Comparison of ENCODE assay signal across 22 mouse cellular contexts in genomic region chr8:77096721-77097120, GRCm38 (mm10).
DNase-seq lines count a peak whose midpoint lies in the region; ATAC-seq and TF ChIP-seq lines count a peak whose summit lies in the region.
"Had no signal": no experiment of that assay in that cellular context is flagged by ENCODE, and none has a peak within 500 bp of the region (broad histone marks: within the 10 kb centered on the region; RNA-seq: fewer than 3 reads in every experiment).

No protein-coding gene starts in this region.

- no peak overlapping the region for H3K4me2 ChIP-seq in kidney, embryonic 15.5 days
- H3K4me2 ChIP-seq in kidney, postnatal 0 days (ENCODE audit: low read length): no peak overlapping the region
- H3K4me2 ChIP-seq in midbrain, embryonic 11.5 days: no peak overlapping the region
- no peak overlapping the region for H3K4me2 ChIP-seq in midbrain, embryonic 16.5 days (ENCODE audit: low read length)
- H3K4me2 ChIP-seq: embryonic facial prominence, embryonic 13.5 days; embryonic facial prominence, embryonic 15.5 days; forebrain, embryonic 12.5 days had no signal

- no peaks in the 10 kb centered on the region for H3K9me3 ChIP-seq in kidney, embryonic 15.5 days (replicated peaks)
- H3K9me3 ChIP-seq in kidney, postnatal 0 days (replicated peaks; ENCODE audit: low read length): no peaks in the 10 kb centered on the region
- no peaks in the 10 kb centered on the region for H3K9me3 ChIP-seq in midbrain, embryonic 11.5 days (ENCODE audit: control insufficient read depth, low read length)
- H3K9me3 ChIP-seq in midbrain, embryonic 16.5 days (replicated peaks; ENCODE audit: control insufficient read depth, low read length, poor library complexity, severe bottlenecking): no peaks in the 10 kb centered on the region
- H3K9me3 ChIP-seq: embryonic facial prominence, embryonic 13.5 days; embryonic facial prominence, embryonic 15.5 days; forebrain, embryonic 10.5 days; forebrain, embryonic 12.5 days had no signal

- 23% methylated on average over 4 of the region's 4 CpGs for WGBS in kidney, embryonic 15.5 days
- WGBS in kidney, postnatal 0 days: 20% methylated on average over 4 of the region's 4 CpGs
- WGBS in midbrain, embryonic 11.5 days: 68% methylated on average over 4 of the region's 4 CpGs
- 66% methylated on average over 4 of the region's 4 CpGs for WGBS in midbrain, embryonic 16.5 days

- no peak overlapping the region for H3K9ac ChIP-seq in kidney, embryonic 15.5 days
- H3K9ac ChIP-seq in kidney, postnatal 0 days (ENCODE audit: low read depth, low read length): no peak overlapping the region
- H3K9ac ChIP-seq in midbrain, embryonic 11.5 days (ENCODE audit: low read length): no peak overlapping the region
- H3K9ac ChIP-seq in midbrain, embryonic 16.5 days (ENCODE audit: low read depth, low read length): no peak overlapping the region
- H3K9ac ChIP-seq: embryonic facial prominence, embryonic 13.5 days; embryonic facial prominence, embryonic 15.5 days; forebrain, embryonic 12.5 days had no signal

- no peak overlapping the region for H3K27ac ChIP-seq in kidney, embryonic 15.5 days
- H3K27ac ChIP-seq in kidney, postnatal 0 days: no peak overlapping the region
- H3K27ac ChIP-seq in midbrain, embryonic 11.5 days (ENCODE audit: low read depth, low read length): no peak overlapping the region
- no peak overlapping the region for H3K27ac ChIP-seq in midbrain, embryonic 16.5 days (ENCODE audit: low read length)
- H3K27ac ChIP-seq: embryonic facial prominence, embryonic 13.5 days; embryonic facial prominence, embryonic 15.5 days; forebrain, embryonic 10.5 days; forebrain, embryonic 12.5 days had no signal

- 0 out of 2 replicates have a peak, but pooled peaks have one; percentile 59 for ATAC-seq in kidney, embryonic 15.5 days (replicated peaks; ENCODE audit: low FRiP score)
- no peak for ATAC-seq in kidney, postnatal 0 days (replicated peaks; ENCODE audit: low FRiP score, low read depth)
- peak; percentile 35; the same call in 1 of the 2 replicates for ATAC-seq in midbrain, embryonic 11.5 days (ENCODE audit: low FRiP score)
- ATAC-seq in midbrain, embryonic 16.5 days: no peak
- ATAC-seq: forebrain, embryonic 14.5 days had no signal

- no peaks in the 10 kb centered on the region; the same call in 1 of the 2 replicates for H3K4me1 ChIP-seq in kidney, embryonic 15.5 days
- no peaks in the 10 kb centered on the region for H3K4me1 ChIP-seq in kidney, postnatal 0 days (replicated peaks; ENCODE audit: insufficient read depth, low read length)
- H3K4me1 ChIP-seq in midbrain, embryonic 11.5 days (ENCODE audit: control insufficient read depth, insufficient read depth, low read length): no peaks in the 10 kb centered on the region
- no peaks in the 10 kb centered on the region for H3K4me1 ChIP-seq in midbrain, embryonic 16.5 days (ENCODE audit: control insufficient read depth, insufficient read depth, low read length)
- H3K4me1 ChIP-seq: embryonic facial prominence, embryonic 13.5 days; embryonic facial prominence, embryonic 15.5 days; forebrain, embryonic 10.5 days; forebrain, embryonic 12.5 days had no signal

- H3K36me3 ChIP-seq in kidney, embryonic 15.5 days: no peaks in the 10 kb centered on the region
- H3K36me3 ChIP-seq in kidney, postnatal 0 days (ENCODE audit: insufficient read depth, low read length): no peaks in the 10 kb centered on the region
- no peaks in the 10 kb centered on the region for H3K36me3 ChIP-seq in midbrain, embryonic 11.5 days (ENCODE audit: control insufficient read depth, insufficient read depth, low read length)
- no peaks in the 10 kb centered on the region for H3K36me3 ChIP-seq in midbrain, embryonic 16.5 days (ENCODE audit: control insufficient read depth, insufficient read depth, low read length)
- H3K36me3 ChIP-seq: embryonic facial prominence, embryonic 13.5 days; embryonic facial prominence, embryonic 15.5 days; forebrain, embryonic 10.5 days; forebrain, embryonic 12.5 days had no signal

- H3K27me3 ChIP-seq in kidney, embryonic 15.5 days: no peaks in the 10 kb centered on the region
- no peaks in the 10 kb centered on the region for H3K27me3 ChIP-seq in kidney, postnatal 0 days (ENCODE audit: insufficient read depth, low read length)
- H3K27me3 ChIP-seq in midbrain, embryonic 11.5 days (ENCODE audit: control insufficient read depth, insufficient read depth, low read length): no peaks in the 10 kb centered on the region
- no peaks in the 10 kb centered on the region for H3K27me3 ChIP-seq in midbrain, embryonic 16.5 days (ENCODE audit: control insufficient read depth, insufficient read depth, low read depth, low read length)
- H3K27me3 ChIP-seq: embryonic facial prominence, embryonic 13.5 days; embryonic facial prominence, embryonic 15.5 days; forebrain, embryonic 12.5 days had no signal

- TF ChIP-seq CTCF in kidney, postnatal 0 days (IDR thresholded peaks at IDR 0.05; ENCODE audit: low read depth): no peak

- no peak for DNase-seq in kidney, postnatal 36 days
- DNase-seq in kidney, postnatal 0 days (ENCODE audit: low spot score): peak; percentile 66
- no peak for DNase-seq in kidney, postnatal 14 days
- DNase-seq in midbrain, embryonic 11.5 days (ENCODE audit: low spot score, missing footprints): no peak
- DNase-seq: adrenal gland, adult 2 months; adrenal gland, postnatal 10 days; adrenal gland, postnatal 25 days; cerebellum, adult 11 months; cerebellum, adult 18-20 months; cerebellum, adult 8-10 months; cerebellum, adult 9-11 months; cerebellum, postnatal 14 days; cerebellum, postnatal 36 days; embryo, embryonic 11 days had no signal

- H3K4me3 ChIP-seq in kidney, embryonic 15.5 days (replicated peaks): no peak overlapping the region
- H3K4me3 ChIP-seq in kidney, postnatal 0 days (replicated peaks; ENCODE audit: low read depth, low read length): no peak overlapping the region
- H3K4me3 ChIP-seq in midbrain, embryonic 11.5 days (ENCODE audit: low read depth, low read length): no peak overlapping the region
- no peak overlapping the region for H3K4me3 ChIP-seq in midbrain, embryonic 16.5 days (ENCODE audit: low read depth, low read length)
- H3K4me3 ChIP-seq: embryonic facial prominence, embryonic 13.5 days; embryonic facial prominence, embryonic 15.5 days; erythroblast, embryonic 14.5 days; forebrain, embryonic 10.5 days; forebrain, embryonic 12.5 days had no signal

Comparison
In these comparisons a context has a peak if more than half of its experiments do, and no peak if none do; other contexts are left out.
1. ATAC-seq: peak in kidney, embryonic 15.5 days (single experiment) and midbrain, embryonic 11.5 days (single experiment); none in kidney, postnatal 0 days (single experiment) and midbrain, embryonic 16.5 days (single experiment).